In the genomic region with DNA sequence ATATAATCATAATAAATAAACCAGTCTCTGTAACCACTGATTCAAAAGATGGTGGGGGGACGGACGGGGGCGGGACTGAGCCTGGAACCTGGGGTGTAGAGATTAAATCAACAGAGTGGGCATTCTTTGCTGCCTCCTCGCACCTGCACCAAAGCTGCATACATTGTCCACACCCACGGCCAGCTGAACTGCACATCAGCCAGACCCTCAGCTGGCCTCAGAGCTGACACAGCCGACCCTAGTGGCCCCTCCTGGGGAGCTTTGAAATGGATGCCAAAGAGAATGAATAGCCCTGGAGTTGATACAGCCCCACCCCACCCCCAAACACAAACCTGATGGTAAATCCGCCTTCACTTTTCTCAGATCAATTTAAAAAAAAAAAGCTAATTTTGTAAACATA, we compare ENCODE assay signal across 17 mouse cellular contexts.
"Had no signal": no experiment of that assay in that cellular context is flagged by ENCODE, and none has a peak within 500 bp of the region (broad histone marks: within the 10 kb centered on the region; RNA-seq: fewer than 3 reads in every experiment).

No protein-coding gene starts in this region.

- H3K9ac ChIP-seq: limb, embryonic 12.5 days; liver, embryonic 13.5 days; liver, postnatal 0 days; lung, embryonic 15.5 days; neural tube, embryonic 12.5 days had no signal

- H3K27ac ChIP-seq: layer of hippocampus, adult 2 months; limb, embryonic 12.5 days; liver, embryonic 13.5 days; lung, embryonic 15.5 days; macrophage; neural tube, embryonic 12.5 days had no signal

- H3K4me2 ChIP-seq: limb, embryonic 12.5 days; liver, embryonic 13.5 days; lung, embryonic 15.5 days; neural tube, embryonic 12.5 days had no signal

- H3K9me3 ChIP-seq: limb, embryonic 12.5 days; liver, embryonic 13.5 days; lung, embryonic 15.5 days; megakaryocyte, embryonic 14.5 days; neural tube, embryonic 12.5 days had no signal

- H3K4me3 ChIP-seq: layer of hippocampus, adult 2 months; limb, embryonic 12.5 days; liver, embryonic 13.5 days; lung, embryonic 15.5 days; megakaryocyte, embryonic 14.5 days; neural tube, embryonic 12.5 days had no signal

- DNase-seq: kidney, adult 18-20 months; kidney, postnatal 10 days; kidney, postnatal 4 days; liver; liver, embryonic 13.5 days; liver, postnatal 0 days; lung, postnatal 14 days; right cerebral cortex, postnatal 4 days; spleen, adult 18-20 months; thymus, adult 18-20 months; thymus, postnatal 14 days had no signal

- ATAC-seq: liver, postnatal 0 days had no signal

- H3K4me1 ChIP-seq: liver, embryonic 13.5 days; lung, embryonic 15.5 days; megakaryocyte, embryonic 14.5 days had no signal

- H3K27me3 ChIP-seq: liver, embryonic 13.5 days; lung, embryonic 15.5 days; megakaryocyte, embryonic 14.5 days; neural tube, embryonic 12.5 days had no signal

- H3K36me3 ChIP-seq: limb, embryonic 12.5 days; liver, embryonic 13.5 days; lung, embryonic 15.5 days; neural tube, embryonic 12.5 days had no signal
